Mouse (Mus musculus) intestine, embryonic 16.5 days (tissue): ENCODE data around the gene Tssk6. TPM values are rescaled to one million over a fixed set of nuclear protein-coding genes. Genes with fewer than 3 reads are reported as not detected.

Experiments used
- ATAC-seq: fragments of 200-750 bp; cut with Nextera tagmentation; 2 replicates; pipeline ENCODE4 v1.8.0; 2017; ENCODE audit warnings: moderate TSS enrichment, moderate library complexity
- H3K27ac ChIP-seq: fragments of 300-500 bp; sonication (generic); 2 replicates; pipeline ENCODE4 v1.5.1; 2014; ENCODE audit warnings: mild to moderate bottlenecking, low read length
- H3K27me3 ChIP-seq: fragments of 300-500 bp; sonication (generic); replicated peaks from 2 replicates; pipeline ENCODE4 v1.6.1; 2014; ENCODE audit warnings: low read length, control low read depth, mixed read lengths; ENCODE audit not compliant: control insufficient read depth, insufficient read depth
- H3K36me3 ChIP-seq: fragments of 300-500 bp; sonication (generic); 2 replicates; pipeline ENCODE4 v1.6.1; 2014; ENCODE audit warnings: low read length, control low read depth; ENCODE audit not compliant: control insufficient read depth, insufficient read depth
- H3K4me1 ChIP-seq: fragments of 300-500 bp; sonication (generic); 2 replicates; pipeline ENCODE4 v1.6.1; 2014; ENCODE audit warnings: low read length, control low read depth, mixed read lengths; ENCODE audit not compliant: control insufficient read depth, insufficient read depth
- H3K4me2 ChIP-seq: fragments of 300-500 bp; sonication (generic); 2 replicates; pipeline ENCODE4 v1.6.1; 2014; ENCODE audit warnings: low read depth, low read length, control low read depth
- H3K4me3 ChIP-seq: fragments of 300-500 bp; sonication (generic); 2 replicates; pipeline ENCODE4 v1.5.1; 2014; ENCODE audit warnings: mild to moderate bottlenecking, low read length
- H3K9ac ChIP-seq: fragments of 300-500 bp; sonication (generic); 2 replicates; pipeline ENCODE4 v1.6.1; 2014; ENCODE audit warnings: low read depth, low read length
- H3K9me3 ChIP-seq: fragments of 300-500 bp; sonication (generic); 2 replicates; pipeline ENCODE4 v1.6.1; 2016; ENCODE audit warnings: low read length, control low read depth; ENCODE audit not compliant: control insufficient read depth
- WGBS: fragments of 180-500 bp; shearing (Covaris S2); extraction: QIAGEN DNeasy Blood & Tissue Kit; methylation state at CpG from one replicate; pipeline ENCODE4 v1.1.7; 2014; 5-methylcytosine and 5-hydroxymethylcytosine counted together
- polyA plus RNA-seq: library from polyadenylated mRNA; unstranded; fragments of >200 nt; fragmentation: Nextera tagmentation; extraction: Ambion mirVana; gene quantifications from 2 replicates; pipeline ENCODE4 v1.2.1, GENCODE M21; 2015

Gene Tssk6
- polyA plus RNA-seq, 1 experiment from 2014 or later = 2.8 TPM

DNA sequence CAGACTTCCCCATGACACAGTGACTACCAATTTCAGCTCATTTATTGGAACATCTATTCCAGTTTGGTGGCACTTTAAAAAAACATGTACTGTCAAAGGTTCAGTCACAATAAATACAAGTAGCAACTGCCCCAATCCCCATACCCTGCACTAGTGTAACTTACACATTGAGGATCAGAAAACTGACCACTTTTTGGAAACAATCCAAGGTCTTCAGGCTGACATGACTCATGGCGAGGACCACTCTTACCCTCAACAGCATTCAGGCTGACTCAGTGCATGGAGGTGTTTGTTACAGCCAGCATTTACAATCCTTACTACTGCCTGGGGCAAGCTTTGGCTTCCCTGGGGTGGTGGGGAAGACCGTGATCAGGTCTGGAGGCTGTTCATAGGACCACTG lies 5.1 kb downstream of the Tssk6 start:
- Histone ChIP-seq H3K36me3 (peaks cover 18% of the 10 kb centered on the region), H3K4me2 (no peak overlapping the region), H3K4me3 (no peak overlapping the region), H3K9me3 (no peaks in the 10 kb centered on the region), H3K27ac (no peak overlapping the region), H3K9ac (no peak overlapping the region), H3K4me1 (peaks cover 14% of the 10 kb centered on the region), H3K27me3 (no peaks in the 10 kb centered on the region)
- no peak for ATAC-seq
- 82% methylated on average over 2 of the region's 2 CpGs for WGBS

DNA sequence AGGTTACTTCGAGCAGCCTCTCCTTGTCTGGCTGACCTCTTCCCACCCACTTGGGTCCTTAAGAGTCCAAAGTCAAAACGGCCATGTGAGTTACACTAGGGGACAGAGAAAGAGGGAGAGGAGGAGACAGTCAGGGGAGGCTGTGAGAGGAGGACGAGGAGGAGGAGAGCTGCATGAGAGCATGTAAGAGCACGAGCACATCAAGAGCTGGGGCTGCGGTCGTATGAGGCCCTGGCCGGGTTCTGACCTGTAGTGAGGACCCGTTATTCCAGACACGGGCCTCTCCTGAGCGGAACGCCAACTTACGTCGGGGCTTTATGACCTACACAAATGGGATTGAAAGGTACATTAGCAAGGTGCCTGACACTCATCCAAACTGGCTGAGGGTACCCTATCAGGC lies 9.9 kb downstream of the Tssk6 start:
- Histone ChIP-seq H3K36me3 (peaks cover 49% of the 10 kb centered on the region), H3K27me3 (no peaks in the 10 kb centered on the region), H3K9me3 (no peaks in the 10 kb centered on the region), H3K4me3 (no peak overlapping the region), H3K4me1 (no peaks in the 10 kb centered on the region), H3K9ac (no peak overlapping the region), H3K27ac (no peak overlapping the region), H3K4me2 (no peak overlapping the region)
- ATAC-seq = no peak
- WGBS = 90% methylated on average over 13 of the region's 13 CpGs

DNA sequence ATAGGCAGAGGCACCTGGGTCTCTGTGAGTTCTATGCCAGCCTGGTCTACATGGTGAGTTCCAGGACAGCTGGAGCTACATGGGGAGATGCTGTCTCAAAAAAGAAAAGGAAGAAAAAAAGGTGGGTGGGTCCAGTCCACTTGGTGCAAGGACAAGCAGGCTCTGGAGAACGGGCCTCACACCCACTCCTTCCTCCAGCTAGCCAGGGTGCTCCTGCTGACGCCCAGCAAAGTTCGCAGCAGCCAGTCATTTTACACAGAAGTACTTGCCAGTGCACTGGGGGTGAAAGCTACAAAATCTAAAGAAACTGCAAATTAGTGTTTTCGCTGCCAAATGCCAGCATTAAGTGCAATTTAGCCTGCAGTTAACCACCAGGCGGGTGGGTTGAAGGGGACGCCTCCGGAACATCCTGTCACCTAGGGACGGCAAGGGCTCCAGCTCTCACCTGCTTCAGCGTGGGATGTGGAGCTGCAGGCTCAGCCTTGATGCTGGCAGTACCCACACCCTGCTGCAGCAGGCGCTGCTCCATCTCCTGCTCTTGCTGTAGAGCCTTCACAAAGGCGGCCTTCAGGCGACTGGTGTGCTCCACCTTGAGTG lies 10.6 kb downstream of the Tssk6 start:
- 87% methylated on average over 12 of the region's 12 CpGs for WGBS

DNA sequence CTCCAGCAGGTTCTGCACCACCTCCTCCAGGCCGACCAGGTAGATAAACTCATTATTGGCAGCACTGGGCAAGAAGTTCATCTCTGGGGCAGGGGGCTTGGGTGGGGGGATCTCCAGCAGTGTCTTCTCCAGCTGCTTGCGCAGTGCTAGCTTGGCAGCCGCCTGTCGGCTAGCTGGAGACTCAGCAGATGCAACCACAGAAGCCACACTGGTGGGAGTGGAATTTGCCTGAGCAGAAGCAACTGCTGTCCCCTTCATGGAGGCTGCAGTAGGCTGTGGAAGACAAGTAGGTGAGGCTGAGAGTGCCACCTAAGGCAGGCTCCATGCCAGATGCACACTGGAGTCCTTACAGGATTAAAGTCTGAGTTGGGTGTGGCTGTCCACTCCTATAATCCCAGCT lies 12.5 kb downstream of the Tssk6 start:
- H3K9me3 ChIP-seq = no peaks in the 10 kb centered on the region
- no peaks in the 10 kb centered on the region for H3K27me3 ChIP-seq
- no peak overlapping the region for H3K4me2 ChIP-seq
- H3K4me3 ChIP-seq = no peak overlapping the region
- H3K36me3 ChIP-seq = peaks cover 54% of the 10 kb centered on the region
- H3K9ac ChIP-seq = no peak overlapping the region
- 89% methylated on average over 4 of the region's 4 CpGs for WGBS
- H3K4me1 ChIP-seq = peaks cover 3% of the 10 kb centered on the region; the same call in 1 of the 2 replicates
- no peak overlapping the region for H3K27ac ChIP-seq
- ATAC-seq = no peak

More for the DNA sequence above, 10.6 kb downstream of the Tssk6 start:
- no peak overlapping the region for H3K27ac ChIP-seq
- H3K4me3 ChIP-seq = no peak overlapping the region
- no peaks in the 10 kb centered on the region for H3K9me3 ChIP-seq
- H3K9ac ChIP-seq = no peak overlapping the region
- no peak for ATAC-seq
- H3K27me3 ChIP-seq = no peaks in the 10 kb centered on the region
- H3K4me2 ChIP-seq = no peak overlapping the region
- no peaks in the 10 kb centered on the region for H3K4me1 ChIP-seq
- H3K36me3 ChIP-seq = peaks cover 55% of the 10 kb centered on the region

DNA sequence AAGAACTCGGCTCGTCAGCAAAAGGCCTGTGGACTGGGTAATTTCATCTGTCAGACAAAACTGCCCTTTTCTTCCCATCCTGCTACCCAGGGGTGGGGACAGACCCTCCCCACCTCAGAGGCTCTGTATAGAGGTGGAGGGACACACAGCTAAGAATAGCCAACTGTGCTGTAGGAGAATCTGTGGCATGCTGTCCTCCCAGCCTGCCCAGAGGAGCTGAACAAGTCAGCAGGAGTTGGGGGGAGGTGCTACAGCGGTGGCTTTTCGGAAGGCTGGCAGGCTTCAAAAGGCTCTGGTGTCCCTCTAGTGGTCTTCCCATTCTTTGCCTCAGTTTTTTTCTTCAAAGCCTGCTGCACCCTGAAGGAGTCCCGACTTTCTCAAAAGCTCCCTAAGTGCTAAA lies 13.8 kb downstream of the Tssk6 start:
- peaks cover 7% of the 10 kb centered on the region for H3K4me1 ChIP-seq
- H3K27me3 ChIP-seq = no peaks in the 10 kb centered on the region
- peaks cover 44% of the 10 kb centered on the region for H3K36me3 ChIP-seq
- no peak overlapping the region for H3K27ac ChIP-seq
- no peak overlapping the region for H3K9ac ChIP-seq
- H3K4me3 ChIP-seq = no peak overlapping the region
- no peaks in the 10 kb centered on the region for H3K9me3 ChIP-seq
- H3K4me2 ChIP-seq = no peak overlapping the region
- no peak for ATAC-seq
- WGBS = 49% methylated on average over 5 of the region's 5 CpGs

DNA sequence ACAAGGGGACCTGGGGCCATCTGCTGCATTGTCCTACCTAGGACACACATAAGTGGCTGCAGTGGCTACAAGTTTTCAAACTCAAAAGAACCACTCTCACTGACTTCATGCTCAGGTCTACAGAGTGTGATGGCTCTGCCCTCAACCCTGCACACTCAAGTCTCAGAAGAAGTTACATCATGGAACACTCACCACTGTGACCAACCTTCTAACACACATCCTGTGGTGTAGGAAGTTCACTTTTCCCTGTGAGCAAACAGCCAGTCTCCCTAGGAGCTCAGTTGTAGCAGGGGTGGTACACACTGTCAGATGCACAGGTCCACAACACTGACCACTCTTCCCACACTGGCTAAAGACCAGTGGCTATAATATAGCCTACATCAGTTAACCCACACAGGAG lies 16.5 kb downstream of the Tssk6 start:
- Histone ChIP-seq H3K36me3 (peaks cover 33% of the 10 kb centered on the region), H3K27me3 (no peaks in the 10 kb centered on the region), H3K4me2 (no peak overlapping the region), H3K9ac (no peak overlapping the region), H3K27ac (no peak overlapping the region), H3K4me1 (peaks cover 16% of the 10 kb centered on the region), H3K9me3 (no peaks in the 10 kb centered on the region), H3K4me3 (no peak overlapping the region)
- 0 out of 2 replicates have a peak, but pooled peaks have one; percentile 12 for ATAC-seq

DNA sequence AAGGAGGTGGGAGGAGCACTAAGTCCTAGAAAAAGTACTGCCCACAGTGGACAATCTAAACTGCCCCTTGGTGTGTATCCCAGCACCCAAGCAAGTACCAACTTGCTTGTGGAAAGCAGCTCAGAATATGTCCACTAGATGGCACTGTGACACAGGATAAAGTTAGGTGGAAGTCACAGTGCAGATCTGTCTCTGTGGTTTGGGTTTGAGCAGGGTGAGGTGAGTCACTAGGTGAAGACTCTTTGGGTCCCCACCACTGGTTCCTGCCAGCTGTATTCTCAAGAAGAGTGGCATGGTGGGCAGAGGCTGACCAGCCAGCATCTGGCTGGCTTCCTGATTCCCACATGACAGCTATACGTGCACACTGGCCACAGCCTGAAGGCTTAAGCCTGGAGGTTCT lies 17.0 kb downstream of the Tssk6 start:
- peaks cover 16% of the 10 kb centered on the region for H3K4me1 ChIP-seq
- no peak overlapping the region for H3K4me3 ChIP-seq
- 55% methylated on average over 1 of the region's 1 CpGs for WGBS
- peak; percentile 50 for ATAC-seq
- no peak overlapping the region for H3K4me2 ChIP-seq
- no peak overlapping the region for H3K9ac ChIP-seq
- H3K27ac ChIP-seq = 0 out of 2 replicates have a peak overlapping the region, but pooled peaks have one; percentile 48
- no peaks in the 10 kb centered on the region for H3K27me3 ChIP-seq
- H3K9me3 ChIP-seq = no peaks in the 10 kb centered on the region
- peaks cover 29% of the 10 kb centered on the region for H3K36me3 ChIP-seq

DNA sequence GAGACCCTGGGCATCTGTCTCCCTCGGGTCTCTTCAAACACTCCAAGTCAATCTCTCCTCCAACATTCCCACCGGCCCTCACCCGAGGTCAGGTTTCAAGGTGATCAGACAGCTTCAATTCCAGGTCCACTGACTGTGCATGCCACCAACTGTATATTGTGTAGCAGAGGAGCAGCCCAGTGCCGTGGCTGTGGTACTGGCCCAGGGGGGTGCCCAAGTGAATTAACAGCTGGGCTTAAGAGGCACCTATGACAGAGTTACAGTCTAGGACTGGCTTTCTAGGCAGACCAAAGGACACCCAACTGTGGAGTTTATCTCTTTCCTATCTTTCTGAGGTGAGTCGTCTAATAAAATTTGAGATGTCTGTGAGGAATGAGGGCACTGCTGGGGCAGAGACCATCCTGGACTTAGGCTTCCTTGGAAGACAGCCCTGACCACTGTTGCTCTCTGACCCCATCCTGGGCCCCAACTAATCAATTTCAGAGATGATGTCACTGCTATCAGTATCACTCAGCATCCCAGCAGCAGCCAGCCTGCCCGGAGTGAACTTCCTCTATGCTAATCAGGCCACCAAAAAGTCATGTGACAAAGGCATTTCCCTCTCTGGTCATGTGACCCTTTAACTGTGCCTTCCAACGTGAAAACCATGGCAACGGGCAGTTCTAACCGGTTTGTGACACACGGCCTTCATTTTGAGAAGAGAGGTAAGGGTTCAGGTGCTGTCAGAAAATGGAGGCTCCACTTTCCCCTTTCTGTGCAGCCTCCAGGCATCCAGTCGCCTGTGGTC lies 18.1 kb downstream of the Tssk6 start:
- peaks cover 16% of the 10 kb centered on the region for H3K4me1 ChIP-seq
- no peaks in the 10 kb centered on the region for H3K9me3 ChIP-seq
- ATAC-seq = peak; percentile 68
- peaks cover 21% of the 10 kb centered on the region for H3K36me3 ChIP-seq
- H3K27me3 ChIP-seq = no peaks in the 10 kb centered on the region
- H3K4me2 ChIP-seq = peak overlapping the region; percentile 19; the same call in 1 of the 2 replicates
- WGBS = 36% methylated on average over 11 of the region's 11 CpGs
- no peak overlapping the region for H3K4me3 ChIP-seq
- no peak overlapping the region for H3K9ac ChIP-seq
- peak overlapping the region; percentile 62 for H3K27ac ChIP-seq

DNA sequence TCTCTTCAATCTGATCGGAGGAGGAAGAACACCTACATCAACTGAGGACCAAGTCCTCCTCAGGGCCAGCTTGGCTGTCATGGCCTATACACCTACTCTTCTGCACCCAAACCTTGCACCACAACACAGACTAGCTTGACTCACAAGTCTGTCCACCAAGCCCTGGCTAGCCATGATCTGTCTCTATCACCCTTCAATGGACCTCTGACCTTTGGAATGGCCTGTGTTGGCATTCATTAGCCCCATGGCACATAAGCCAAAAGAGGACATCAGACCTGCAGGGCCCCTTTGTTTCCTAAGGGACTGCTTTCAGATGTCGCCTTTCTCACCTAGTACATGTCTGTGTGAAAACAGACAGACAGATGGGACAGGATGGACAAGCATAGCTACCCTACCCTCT lies 19.2 kb downstream of the Tssk6 start:
- Histone ChIP-seq H3K9me3 (no peaks in the 10 kb centered on the region), H3K4me3 (no peak overlapping the region), H3K4me1 (peaks cover 16% of the 10 kb centered on the region), H3K4me2 (no peak overlapping the region), H3K9ac (peak overlapping the region; percentile 16; the same call in 1 of the 2 replicates), H3K36me3 (peaks cover 13% of the 10 kb centered on the region), H3K27me3 (no peaks in the 10 kb centered on the region), H3K27ac (peak overlapping the region; percentile 62)
- no peak for ATAC-seq
- WGBS = 94% methylated on average over 2 of the region's 2 CpGs
